Mouse (Mus musculus) adrenal gland, postnatal 36 days (tissue): ENCODE measurements around the gene Bag1. TPM values are rescaled to one million over a fixed set of nuclear protein-coding genes. Genes with fewer than 3 reads are reported as not detected.

Experiments
- DNase-seq, 2 experiments: peaks; one replicate each; pipeline ENCODE4 v3.0.0; 2021; ENCODE audit warnings: mixed read lengths in 1 of 2
- microRNA-seq: library from miRNA; unstranded; fragments of <30 nt; microRNA quantifications from one replicate; pipeline ENCODE4 v1.2.0, GENCODE M21; 2021
- total RNA-seq, 2 experiments: library from RNA; stranded (reverse); gene quantifications; 2 replicates each; pipeline ENCODE4 v1.2.3; 2021

The Bag1 gene
- total RNA-seq, 2 experiments from 2014 or later: 287 to 331 TPM

DNA sequence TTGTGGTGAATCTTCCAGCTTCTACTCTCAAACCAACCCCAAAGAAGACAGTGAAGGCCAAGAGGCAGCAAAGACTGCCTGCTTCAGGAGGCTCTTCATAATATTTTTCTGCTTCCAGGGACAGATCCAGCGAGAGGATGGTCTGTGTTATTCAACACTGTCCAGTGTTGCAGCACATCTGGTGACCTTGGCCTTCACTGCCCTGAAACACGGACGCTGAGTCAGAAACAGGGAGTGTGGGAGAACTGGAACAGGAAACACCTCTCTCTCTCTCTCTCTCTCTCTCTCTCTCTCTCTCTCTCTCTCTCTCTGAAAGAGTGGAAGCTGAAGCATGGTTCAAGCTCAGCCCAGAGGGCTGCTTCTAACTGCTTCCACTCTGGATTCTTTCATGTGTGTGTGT is 58.8 kb downstream of the Bag1 start:
- DNase-seq: peak; percentile 71 to 79

DNA sequence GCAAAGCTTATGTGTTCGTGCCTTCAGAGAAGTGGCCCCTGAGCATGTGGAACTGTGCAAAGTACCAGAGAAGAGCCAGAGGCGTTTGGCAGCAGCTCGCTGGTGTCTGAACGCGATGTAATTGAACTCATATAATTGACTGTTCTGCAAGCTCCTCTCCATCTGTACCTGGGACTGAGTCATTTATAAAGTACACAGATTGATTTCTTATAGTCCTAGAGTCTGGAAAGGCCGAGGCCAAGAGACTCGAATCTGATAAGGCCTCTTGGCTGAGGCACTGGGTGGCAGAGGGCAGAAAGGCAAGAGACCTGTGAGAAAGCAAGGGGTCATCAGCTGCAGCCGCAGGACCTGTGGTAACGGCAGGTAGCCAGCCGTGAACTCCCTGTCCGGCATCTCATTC is 59.3 kb downstream of the Bag1 start:
- no peak for DNase-seq

Small RNA genes within 50 kb of the gene (microRNA-seq; reads per million reads assigned to microRNA genes)
- 0.75 reads per million for gene Mir3094

Other genes starting within 250 kb of the Bag1 start
- gene Aptx, start 245.1 kb downstream of the Bag1 start, total RNA-seq: 10 to 100 TPM; 14.4 to 23.2 TPM
- gene Dnaja1, start 226.1 kb downstream of the Bag1 start, total RNA-seq: 100 to 1,000 TPM; 287 to 463 TPM
- 10 to 100 TPM; 60.2 to 71.2 TPM for gene Smu1, start 190.4 kb downstream of the Bag1 start, total RNA-seq
- 10 to 100 TPM; 75.7 to 89.5 TPM for gene B4galt1, start 94.3 kb downstream of the Bag1 start, total RNA-seq
- 10 to 100 TPM in 1 of 2 experiments, not detected in 1; 12.8 TPM for gene Spink4, start 28.2 kb downstream of the Bag1 start, total RNA-seq
- gene Chmp5, start 113 bp upstream of the Bag1 start, total RNA-seq: 100 to 1,000 TPM; 101 to 105 TPM
- gene Nfx1, start 22.6 kb upstream of the Bag1 start, total RNA-seq: 10 to 100 TPM; 75.5 to 97.1 TPM
- gene Aqp7, start 99.8 kb upstream of the Bag1 start, total RNA-seq: 10 to 100 TPM; 22.9 to 26.1 TPM
- gene Aqp3, start 149.9 kb upstream of the Bag1 start, total RNA-seq: under 1 TPM in 1 of 2 experiments, not detected in 1; 0.23 TPM
- 10 to 100 TPM; 58.0 to 61.8 TPM for gene Nol6, start 176.2 kb upstream of the Bag1 start, total RNA-seq
- gene Ube2r2, start 187.4 kb upstream of the Bag1 start, total RNA-seq: 100 to 1,000 TPM; 103 to 115 TPM